Mouse (Mus musculus): Measurements from ENCODE around the gene Spop. TPM values are rescaled to one million over a fixed set of nuclear protein-coding genes. Genes with fewer than 3 reads are reported as not detected.

Spop gene
- 39.3 and 48.7 TPM in 2 replicates for total RNA-seq (2014; rRNA removed)
- 43.9 and 64.1 TPM in 2 replicates for polyA plus RNA-seq (2012; rRNA removed)

DNA sequence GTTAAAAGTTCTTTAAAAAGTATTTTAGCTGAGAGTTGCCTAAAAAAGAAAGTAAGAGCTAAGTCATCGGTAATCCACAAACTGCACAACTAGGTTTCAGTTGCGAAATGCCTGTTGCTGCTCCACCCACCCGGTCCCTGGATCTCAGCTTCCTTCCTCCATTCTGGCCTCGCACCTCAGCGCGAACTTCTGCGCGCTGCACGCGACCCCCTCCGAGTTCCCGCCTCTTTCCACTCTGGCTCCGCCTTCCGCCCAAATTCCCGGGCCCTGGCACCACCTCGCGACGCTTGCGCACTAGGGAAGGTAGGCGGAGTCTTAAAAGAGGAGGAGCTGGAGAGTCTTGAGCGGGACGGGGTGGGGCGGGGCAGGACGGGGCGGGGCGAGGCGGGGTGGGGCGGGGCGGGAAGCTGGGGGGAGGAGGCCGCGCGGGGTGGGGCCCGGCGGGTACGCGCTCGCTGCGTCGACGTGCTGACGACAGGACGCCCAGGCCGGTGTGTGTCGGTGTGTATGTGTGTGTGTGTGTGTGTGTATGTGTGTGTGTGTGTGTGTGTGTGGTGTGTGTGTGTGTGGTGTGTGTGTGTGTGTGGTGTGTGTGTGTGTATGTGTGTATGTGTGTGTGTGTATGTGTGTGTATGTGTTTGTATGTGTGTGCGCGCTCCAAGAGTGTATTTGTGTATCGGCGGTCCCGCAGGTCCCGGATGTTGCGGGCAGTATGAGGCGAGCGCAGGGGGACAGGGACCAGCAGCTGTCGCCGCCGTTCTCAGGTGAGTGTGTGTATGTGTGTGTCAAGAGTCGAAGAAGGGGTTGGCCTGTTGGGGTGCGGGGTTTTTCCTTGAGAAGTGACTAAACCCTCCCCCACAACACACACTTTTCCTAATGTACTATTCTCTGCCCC, at the start of gene Spop:
Spop (plus strand) TSS at position 440 of the 895 bp plus-strand sequence.
- Histone ChIP-seq H3K27ac (replicated peaks; ENCODE audit: insufficient read depth, low read depth, low read length) (peak within 1 kb of the TSS; percentile 92), H3K79me2 (ENCODE audit: control insufficient read depth, insufficient read depth, low read length) (peaks cover 7% of the 10 kb centered on the region; the same call in 1 of the 2 replicates), H3K27me3 (ENCODE audit: control insufficient read depth, insufficient read depth, low read length) (no peaks in the 10 kb centered on the region), H3K4me1 (ENCODE audit: control insufficient read depth, insufficient read depth, low read length) (peaks cover 14% of the 10 kb centered on the region; the same call in 1 of the 2 replicates), H3K4me3 (ENCODE audit: insufficient read depth, low read depth, low read length) (peak within 1 kb of the TSS; percentile 88), H3K9ac (ENCODE audit: low read depth, low read length) (peak within 1 kb of the TSS; percentile 88), H3K36me3 (ENCODE audit: control insufficient read depth, insufficient read depth, low read length) (no peaks in the 10 kb centered on the region)
- under 1% methylated on average over 35 of the region's 58 CpGs for WGBS
- no peak for TF ChIP-seq CTCF (IDR thresholded peaks at IDR 0.05; ENCODE audit: low read depth, low read length)
- peak; percentile 47; the same call in 1 of the 2 replicates for TF ChIP-seq POLR2A (IDR thresholded peaks at IDR 0.05; ENCODE audit: extremely low read depth, insufficient read depth, low read length)
- DNase-seq (ENCODE audit: extremely low read depth, low read depth, low spot score), result peak; percentile 89

DNA sequence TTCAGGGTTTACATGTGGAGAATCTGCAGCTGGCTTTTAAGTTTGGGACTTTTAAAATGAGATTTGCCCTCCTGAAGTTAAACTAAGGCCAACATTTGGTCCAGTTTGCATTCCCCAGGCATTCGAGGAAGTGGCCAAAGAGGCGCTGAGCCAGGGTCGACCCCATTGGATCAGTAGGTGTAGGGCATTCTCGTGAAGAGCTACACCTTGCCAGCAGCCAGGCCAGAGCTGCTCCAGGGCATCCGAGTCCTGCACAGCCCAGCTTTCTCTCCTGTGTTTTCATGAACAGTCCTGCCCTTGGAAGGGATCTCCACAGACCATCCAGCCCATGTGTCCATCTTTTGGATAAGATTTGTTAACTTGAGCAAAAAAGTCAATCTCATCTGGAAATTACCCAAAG, 49.5 kb upstream of the Spop start:
- WGBS, result 72% methylated on average over 5 of the region's 5 CpGs
- no peaks in the 10 kb centered on the region for H3K27me3 ChIP-seq (ENCODE audit: control insufficient read depth, insufficient read depth, low read length)
- TF ChIP-seq POLR2A (IDR thresholded peaks at IDR 0.05; ENCODE audit: extremely low read depth, insufficient read depth, low read length) (no peak), CTCF (IDR thresholded peaks at IDR 0.05; ENCODE audit: low read depth, low read length) (no peak)
- no peak overlapping the region for H3K9ac ChIP-seq (ENCODE audit: low read depth, low read length)
- H3K4me3 ChIP-seq (ENCODE audit: insufficient read depth, low read depth, low read length), result no peak overlapping the region
- H3K79me2 ChIP-seq (ENCODE audit: control insufficient read depth, insufficient read depth, low read length), result no peaks in the 10 kb centered on the region
- H3K36me3 ChIP-seq (ENCODE audit: control insufficient read depth, insufficient read depth, low read length), result no peaks in the 10 kb centered on the region
- H3K27ac ChIP-seq (replicated peaks; ENCODE audit: insufficient read depth, low read depth, low read length), result no peak overlapping the region
- peaks cover 5% of the 10 kb centered on the region; the same call in 1 of the 2 replicates for H3K4me1 ChIP-seq (ENCODE audit: control insufficient read depth, insufficient read depth, low read length)
- no peak for DNase-seq (ENCODE audit: extremely low read depth, low read depth, low spot score)

DNA sequence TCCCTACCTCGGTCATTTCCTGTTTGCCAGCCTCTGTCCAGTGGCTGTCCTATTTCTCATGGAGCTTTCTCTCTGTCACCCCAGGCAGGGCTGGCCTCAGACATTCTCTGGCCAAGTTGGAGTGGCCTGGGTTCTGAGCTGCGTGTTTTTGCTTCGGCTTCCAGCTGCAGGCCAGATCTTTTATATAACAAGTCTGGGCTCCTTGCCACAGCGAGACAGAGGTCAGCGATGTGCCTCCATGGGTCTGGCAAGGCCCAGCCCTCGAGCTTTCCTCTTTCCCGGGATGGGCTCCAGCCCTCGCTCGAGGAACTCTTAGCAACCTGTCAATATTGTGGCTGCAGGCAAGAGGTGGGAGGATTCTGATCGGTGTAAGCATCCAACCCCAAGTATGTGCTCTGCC, 48.3 kb upstream of the Spop start:
- 6% methylated on average over 10 of the region's 10 CpGs for WGBS
- Histone ChIP-seq H3K4me3 (ENCODE audit: insufficient read depth, low read depth, low read length) (no peak overlapping the region), H3K27me3 (ENCODE audit: control insufficient read depth, insufficient read depth, low read length) (no peaks in the 10 kb centered on the region), H3K79me2 (ENCODE audit: control insufficient read depth, insufficient read depth, low read length) (no peaks in the 10 kb centered on the region), H3K36me3 (ENCODE audit: control insufficient read depth, insufficient read depth, low read length) (no peaks in the 10 kb centered on the region), H3K4me1 (ENCODE audit: control insufficient read depth, insufficient read depth, low read length) (peaks cover 5% of the 10 kb centered on the region; the same call in 1 of the 2 replicates), H3K9ac (ENCODE audit: low read depth, low read length) (no peak overlapping the region), H3K27ac (replicated peaks; ENCODE audit: insufficient read depth, low read depth, low read length) (peak overlapping the region; percentile 14)
- no peak for TF ChIP-seq CTCF (IDR thresholded peaks at IDR 0.05; ENCODE audit: low read depth, low read length)
- no peak for TF ChIP-seq POLR2A (IDR thresholded peaks at IDR 0.05; ENCODE audit: extremely low read depth, insufficient read depth, low read length)
- peak; percentile 89 for DNase-seq (ENCODE audit: extremely low read depth, low read depth, low spot score)

DNA sequence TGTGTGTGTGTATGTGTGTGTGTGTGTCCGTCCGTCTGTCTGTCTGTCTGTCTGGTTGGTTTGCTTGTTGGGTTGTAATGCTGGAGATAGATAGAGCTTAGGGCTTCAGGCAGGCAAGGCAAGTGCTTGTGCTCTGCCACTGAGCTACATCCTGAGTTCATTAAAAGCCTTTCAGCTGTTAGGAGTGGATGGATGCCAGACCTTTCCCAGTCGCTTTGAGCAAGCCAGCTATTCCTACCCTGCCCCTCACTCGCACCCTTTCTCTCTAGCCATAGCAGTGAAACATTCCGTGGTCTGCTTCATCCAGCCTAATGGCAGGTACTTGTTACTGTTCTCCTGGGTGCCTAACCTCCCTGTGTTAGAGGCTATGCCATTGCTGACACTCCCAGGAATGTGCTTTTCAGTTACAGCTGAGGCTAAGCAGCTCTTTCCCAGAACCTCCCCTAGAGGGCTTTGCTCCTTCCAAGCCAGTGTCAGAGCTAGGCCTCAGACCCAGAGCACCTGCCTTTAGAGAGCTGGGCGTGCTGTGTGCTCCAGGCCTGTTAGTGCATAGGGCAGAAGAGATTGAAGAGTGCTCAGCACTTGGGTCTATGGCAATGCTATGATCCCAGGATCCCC, 47.5 kb upstream of the Spop start:
- Histone ChIP-seq H3K79me2 (ENCODE audit: control insufficient read depth, insufficient read depth, low read length) (no peaks in the 10 kb centered on the region), H3K4me3 (ENCODE audit: insufficient read depth, low read depth, low read length) (no peak overlapping the region), H3K36me3 (ENCODE audit: control insufficient read depth, insufficient read depth, low read length) (no peaks in the 10 kb centered on the region), H3K4me1 (ENCODE audit: control insufficient read depth, insufficient read depth, low read length) (peaks cover 5% of the 10 kb centered on the region; the same call in 1 of the 2 replicates), H3K27me3 (ENCODE audit: control insufficient read depth, insufficient read depth, low read length) (no peaks in the 10 kb centered on the region), H3K27ac (replicated peaks; ENCODE audit: insufficient read depth, low read depth, low read length) (no peak overlapping the region), H3K9ac (ENCODE audit: low read depth, low read length) (no peak overlapping the region)
- TF ChIP-seq CTCF (IDR thresholded peaks at IDR 0.05; ENCODE audit: low read depth, low read length), result no peak
- DNase-seq (ENCODE audit: extremely low read depth, low read depth, low spot score), result no peak
- whole genome bisulfite sequencing, result 80% methylated on average over 6 of the region's 6 CpGs

DNA sequence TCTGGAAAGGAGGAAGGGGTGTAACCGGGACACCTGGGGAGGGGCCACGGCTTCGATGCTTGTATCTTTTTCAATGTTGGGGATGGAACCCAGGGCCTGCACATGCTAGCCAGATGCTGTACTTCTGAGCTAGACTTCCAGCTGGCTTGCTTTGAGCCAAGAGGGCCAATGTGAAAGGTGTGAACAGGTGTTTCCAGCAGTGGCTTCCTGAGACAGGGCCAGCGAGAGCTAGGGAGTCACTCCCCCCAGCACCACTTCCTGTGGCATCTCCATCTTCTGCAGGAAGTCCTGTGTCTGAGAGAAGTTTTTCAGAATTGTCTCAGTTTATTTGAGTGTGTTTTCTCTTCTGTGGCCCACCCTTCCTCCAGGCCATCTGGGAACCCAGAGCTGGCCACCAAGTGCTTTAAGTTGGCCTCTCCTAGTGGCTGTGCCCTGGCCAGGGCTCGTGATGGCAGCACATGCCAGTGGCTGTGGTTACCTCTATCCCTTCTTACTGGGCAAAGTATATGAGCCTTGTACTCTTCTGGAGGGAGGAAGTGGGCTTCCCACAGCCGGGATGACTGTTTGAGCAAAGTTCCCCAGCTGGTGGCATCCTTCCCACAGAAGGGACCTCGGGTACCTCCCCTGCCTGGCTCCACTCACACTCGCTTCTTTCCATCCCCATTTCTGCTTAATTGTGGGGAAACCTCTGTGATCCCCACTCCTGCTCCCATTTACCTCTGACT, 46.7 kb upstream of the Spop start:
- H3K36me3 ChIP-seq (ENCODE audit: control insufficient read depth, insufficient read depth, low read length), result no peaks in the 10 kb centered on the region
- WGBS, result 86% methylated on average over 8 of the region's 8 CpGs
- no peak for DNase-seq (ENCODE audit: extremely low read depth, low read depth, low spot score)
- no peaks in the 10 kb centered on the region for H3K79me2 ChIP-seq (ENCODE audit: control insufficient read depth, insufficient read depth, low read length)
- no peak overlapping the region for H3K9ac ChIP-seq (ENCODE audit: low read depth, low read length)
- H3K4me3 ChIP-seq (ENCODE audit: insufficient read depth, low read depth, low read length), result no peak overlapping the region
- 0 out of 2 replicates have a peak overlapping the region, but pooled peaks have one; percentile 18 for H3K27ac ChIP-seq (replicated peaks; ENCODE audit: insufficient read depth, low read depth, low read length)
- H3K27me3 ChIP-seq (ENCODE audit: control insufficient read depth, insufficient read depth, low read length), result no peaks in the 10 kb centered on the region
- TF ChIP-seq CTCF (IDR thresholded peaks at IDR 0.05; ENCODE audit: low read depth, low read length) (no peak), POLR2A (IDR thresholded peaks at IDR 0.05; ENCODE audit: extremely low read depth, insufficient read depth, low read length) (no peak)
- peaks cover 5% of the 10 kb centered on the region; the same call in 1 of the 2 replicates for H3K4me1 ChIP-seq (ENCODE audit: control insufficient read depth, insufficient read depth, low read length)

All from liver, adult 2 months (tissue).